Mouse (Mus musculus): Measurements from ENCODE around the gene Gas7.

Gene Gas7

GRCm38 (mm10) chr11:67454874-67455526 is at the start of gene Gas7:
TSS of gene Gas7 (plus strand) at chr11:67455437.
- no peak for DNase-seq (ENCODE audit: low read depth)

GRCm38 (mm10) chr11:67414346-67414940 is 40.8 kb upstream of the Gas7 start:
- DNase-seq (ENCODE audit: low read depth): no peak

- no peak for DNase-seq (ENCODE audit: low read depth)
Observed at GRCm38 (mm10) chr11:67423575-67423974, 31.7 kb upstream of the Gas7 start.

- DNase-seq (ENCODE audit: low read depth): no peak
Observed at GRCm38 (mm10) chr11:67428196-67428595, 27.0 kb upstream of the Gas7 start.

- no peak for DNase-seq (ENCODE audit: low read depth)
Observed at GRCm38 (mm10) chr11:67429836-67430235, 25.4 kb upstream of the Gas7 start.

GRCm38 (mm10) chr11:67431116-67431645 is 24.1 kb upstream of the Gas7 start:
- no peak for DNase-seq (ENCODE audit: low read depth)

- DNase-seq (ENCODE audit: low read depth): no peak
Observed at GRCm38 (mm10) chr11:67431864-67432263, 23.4 kb upstream of the Gas7 start.

- no peak for DNase-seq (ENCODE audit: low read depth)
Observed at GRCm38 (mm10) chr11:67433763-67434162, 21.5 kb upstream of the Gas7 start.

GRCm38 (mm10) chr11:67438746-67439145 is 16.5 kb upstream of the Gas7 start:
- no peak for DNase-seq (ENCODE audit: low read depth)

GRCm38 (mm10) chr11:67445058-67445825 is 10.0 kb upstream of the Gas7 start:
- no peak for DNase-seq (ENCODE audit: low read depth)

- DNase-seq (ENCODE audit: low read depth): no peak
Observed at GRCm38 (mm10) chr11:67451525-67451924, 3.7 kb upstream of the Gas7 start.

GRCm38 (mm10) chr11:67455527-67455981 is 317 bp downstream of the Gas7 start:
- DNase-seq (ENCODE audit: low read depth): no peak

GRCm38 (mm10) chr11:67456029-67456428 is 792 bp downstream of the Gas7 start:
- no peak for DNase-seq (ENCODE audit: low read depth)

- no peak for DNase-seq (ENCODE audit: low read depth)
Observed at GRCm38 (mm10) chr11:67458171-67458570, 2.9 kb downstream of the Gas7 start.

GRCm38 (mm10) chr11:67467132-67467531 is 11.9 kb downstream of the Gas7 start:
- DNase-seq (ENCODE audit: low read depth): no peak

GRCm38 (mm10) chr11:67468846-67469245 is 13.6 kb downstream of the Gas7 start:
- DNase-seq (ENCODE audit: low read depth): no peak

- no peak for DNase-seq (ENCODE audit: low read depth)
Observed at GRCm38 (mm10) chr11:67474590-67474989, 19.4 kb downstream of the Gas7 start.

GRCm38 (mm10) chr11:67479534-67479933 is 24.3 kb downstream of the Gas7 start:
- no peak for DNase-seq (ENCODE audit: low read depth)

- DNase-seq (ENCODE audit: low read depth): no peak
Observed at GRCm38 (mm10) chr11:67480204-67480956, 25.1 kb downstream of the Gas7 start.

- no peak for DNase-seq (ENCODE audit: low read depth)
Observed at GRCm38 (mm10) chr11:67481691-67482090, 26.5 kb downstream of the Gas7 start.

GRCm38 (mm10) chr11:67482217-67482760 is 27.1 kb downstream of the Gas7 start:
- DNase-seq (ENCODE audit: low read depth): no peak

GRCm38 (mm10) chr11:67488156-67488555 is 32.9 kb downstream of the Gas7 start:
- DNase-seq (ENCODE audit: low read depth): no peak
